Mouse (Mus musculus): ENCODE measurements around the gene Ptprg.

DNA sequence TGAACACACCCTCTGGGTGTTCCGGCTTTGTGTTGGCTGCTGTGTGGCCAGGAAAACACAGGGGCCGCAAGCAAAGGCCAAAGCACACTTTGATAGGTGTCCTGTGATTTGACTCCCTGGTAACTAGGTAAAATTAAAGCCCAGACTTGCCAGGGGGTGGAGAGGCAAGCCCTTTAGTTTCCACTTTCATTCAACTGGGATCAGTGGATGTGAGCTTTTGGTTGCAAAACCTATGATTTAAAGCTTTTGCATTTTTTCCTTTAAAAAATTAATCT is 551.8 kb downstream of the Ptprg start:
- no peak for TF ChIP-seq CTCF (IDR thresholded peaks at IDR 0.05; ENCODE audit: borderline replicate concordance, extremely low read depth, insufficient read depth, insufficient read length)
- TF ChIP-seq POLR2A (IDR thresholded peaks at IDR 0.05; ENCODE audit: borderline replicate concordance, extremely low read depth, insufficient read depth, insufficient read length, poor library complexity, severe bottlenecking), result no peak
